Mouse (Mus musculus): ENCODE data around the gene Tcfl5. TPM values are rescaled to one million over a fixed set of nuclear protein-coding genes. Genes with fewer than 3 reads are reported as not detected.

Tcfl5 gene
- total and polyA plus RNA-seq, 3 experiments, result not detected

- H3K9ac ChIP-seq (ENCODE audit: insufficient read depth, low read depth), result no peak overlapping the region
- no peaks in the 10 kb centered on the region for H3K9me3 ChIP-seq (replicated peaks; ENCODE audit: low read length)
- no peak for DNase-seq (ENCODE audit: extremely low read depth)
- no peaks in the 10 kb centered on the region for H3K27me3 ChIP-seq (replicated peaks)
- dilution Hi-C loops (cut with MboI; ENCODE audit: extremely low pct_ligation_motif_present, extremely low pct_unique_long_range_greater_than_20kb, low sequenced_read_pairs) (no loop called here), in situ Hi-C loops (cut with MboI; ENCODE audit: low pct_ligation_motif_present, low pct_unique_long_range_greater_than_20kb, low sequenced_read_pairs) (no loop called here)
- H3K4me2 ChIP-seq (ENCODE audit: insufficient read depth, low read depth, poor library complexity, severe bottlenecking), result no peak overlapping the region
- no peak overlapping the region for H3K27ac ChIP-seq (ENCODE audit: insufficient read depth, low read depth)
- H3K79me2 ChIP-seq (replicated peaks; ENCODE audit: control insufficient read depth, extremely low read depth, insufficient read depth, poor library complexity, severe bottlenecking), result no peaks in the 10 kb centered on the region
- TF ChIP-seq GABPA (IDR thresholded peaks at IDR 0.05; ENCODE audit: insufficient replicate concordance, low read depth, low read length), result no peak
- no peak for TF ChIP-seq ZNF384 (IDR thresholded peaks at IDR 0.05; ENCODE audit: low read depth, low read length)
- no peak for TF ChIP-seq ZMIZ1 (IDR thresholded peaks at IDR 0.05; ENCODE audit: low read depth, low read length)
- no peak for TF ChIP-seq PAX5 (IDR thresholded peaks at IDR 0.05; ENCODE audit: low read length)
- no peak for TF ChIP-seq CHD2 (IDR thresholded peaks at IDR 0.05; ENCODE audit: low read length)
- H3K4me3 ChIP-seq (replicated peaks in 1 of 3; ENCODE audit: low read depth in 2 of 3, low read length in 2 of 3, poor library complexity in 1 of 3), result no peak overlapping the region
- H3K4me1 ChIP-seq (ENCODE audit: control insufficient read depth in 1 of 2, insufficient read depth in 2 of 2), result no peaks in the 10 kb centered on the region
- peaks cover 32 to 73% of the 10 kb centered on the region in 2 experiments for H3K36me3 ChIP-seq (replicated peaks in 1 of 2; ENCODE audit: control insufficient read depth in 1 of 2, insufficient read depth in 1 of 2, low read length in 1 of 2)
Measured at GRCm38 (mm10) chr2:180598157-180598705, 44.3 kb downstream of the Tcfl5 start.

- no peak within 1 kb of the TSS for H3K4me3 ChIP-seq (replicated peaks in 1 of 3; ENCODE audit: low read depth in 2 of 3, low read length in 2 of 3, poor library complexity in 1 of 3)
- H3K79me2 ChIP-seq (replicated peaks; ENCODE audit: control insufficient read depth, extremely low read depth, insufficient read depth, poor library complexity, severe bottlenecking), result no peaks in the 10 kb centered on the region
- TF ChIP-seq ETS1 (conservative IDR thresholded peaks at IDR 0.05; ENCODE audit: low read depth, low read length) (no peak), ZC3H11A (IDR thresholded peaks at IDR 0.05; ENCODE audit: low read depth, low read length) (no peak), ZKSCAN1 (IDR thresholded peaks at IDR 0.05; ENCODE audit: borderline replicate concordance, low read depth, low read length) (no peak), BHLHE40 (IDR thresholded peaks at IDR 0.05; ENCODE audit: low read depth, low read length) (no peak), PAX5 (IDR thresholded peaks at IDR 0.05; ENCODE audit: low read length) (no peak), MXI1 (IDR thresholded peaks at IDR 0.05; ENCODE audit: low read depth, low read length) (no peak), MYC (IDR thresholded peaks at IDR 0.05; ENCODE audit: low read depth, low read length) (no peak), KAT2A (IDR thresholded peaks at IDR 0.05; ENCODE audit: insufficient replicate concordance, low read length) (no peak), USF2 (conservative IDR thresholded peaks at IDR 0.05; ENCODE audit: low read depth, low read length) (no peak), MAZ (IDR thresholded peaks at IDR 0.05; ENCODE audit: low read depth, low read length) (no peak)
- DNase-seq (ENCODE audit: extremely low read depth), result no peak
- dilution Hi-C loops (cut with MboI; ENCODE audit: extremely low pct_ligation_motif_present, extremely low pct_unique_long_range_greater_than_20kb, low sequenced_read_pairs), result no loop called here
- no peak within 1 kb of the TSS for H3K9ac ChIP-seq (ENCODE audit: insufficient read depth, low read depth)
- H3K4me1 ChIP-seq (ENCODE audit: control insufficient read depth in 1 of 2, insufficient read depth in 2 of 2), result no peaks in the 10 kb centered on the region
- H3K27me3 ChIP-seq (replicated peaks), result no peaks in the 10 kb centered on the region
- no peak within 1 kb of the TSS for H3K27ac ChIP-seq (ENCODE audit: insufficient read depth, low read depth)
- in situ Hi-C loops (cut with MboI; ENCODE audit: low pct_ligation_motif_present, low pct_unique_long_range_greater_than_20kb, low sequenced_read_pairs), result no loop called here
- H3K36me3 ChIP-seq (replicated peaks in 1 of 2; ENCODE audit: control insufficient read depth in 1 of 2, insufficient read depth in 1 of 2, low read length in 1 of 2), result peaks cover 39 to 77% of the 10 kb centered on the region in 2 experiments
- no peaks in the 10 kb centered on the region for H3K9me3 ChIP-seq (replicated peaks; ENCODE audit: low read length)
- H3K4me2 ChIP-seq (ENCODE audit: insufficient read depth, low read depth, poor library complexity, severe bottlenecking), result no peak within 1 kb of the TSS
Measured at GRCm38 (mm10) chr2:180597490-180597889, 45.0 kb downstream of the Tcfl5 start, which contains the start of gene Col9a3. Gene Col9a3 (plus strand): TSS chr2:180597790.

Data from CH12.LX (cell line).